Mouse (Mus musculus): ENCODE data around the gene B3glct.

- TF ChIP-seq EP300 (IDR thresholded peaks at IDR 0.05; ENCODE audit: low read depth in 1 of 2, low read length in 2 of 2): peak in 1 of 2 experiments; percentile 39; a peak in 2 of 4 replicates
- no peak for TF ChIP-seq POLR2A (IDR thresholded peaks at IDR 0.05; ENCODE audit: control insufficient read depth in 1 of 2, insufficient read depth in 1 of 2, low read depth in 1 of 2, low read length in 2 of 2, poor library complexity in 1 of 2)
- TF ChIP-seq SMC3 (IDR thresholded peaks at IDR 0.05; ENCODE audit: low read depth, low read length): no peak
These were observed 18.6 kb upstream of the B3glct start for GRCm38 (mm10) chr5:149659414-149659780.

Data from MEL (cell line).